Mouse (Mus musculus): ENCODE data around the gene Col10a1.
"Not testable (repeated sequence)": the region's sequence is repeated elsewhere in the genome, so short reads cannot be mapped to it uniquely, and the experiment has no call there.

Gene Col10a1

GRCm38 (mm10) chr10:34389681-34390080 lies at the start of gene Col10a1:
Gene Col10a1, plus strand, starts transcription at chr10:34389981.
- no peak for DNase-seq

DNA sequence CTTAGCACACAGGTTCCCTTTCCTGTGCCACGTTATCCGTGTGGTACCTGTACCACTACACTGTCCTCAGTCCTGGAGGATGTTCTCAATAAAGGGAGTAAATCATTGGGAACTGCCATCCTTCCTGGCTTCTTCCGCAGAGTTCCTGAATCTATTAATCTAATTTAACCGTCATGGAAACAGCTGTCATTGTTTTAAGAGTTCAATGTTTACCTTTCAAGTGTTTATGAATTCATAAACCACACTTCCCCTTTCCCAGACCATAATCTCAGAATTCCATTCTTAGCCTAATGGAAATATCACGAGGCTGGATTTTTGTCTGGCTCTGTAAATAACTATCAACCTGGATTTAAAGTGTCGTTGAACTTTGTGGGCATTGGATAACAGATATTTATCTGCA lies 48.8 kb upstream of the Col10a1 start:
- no peak for DNase-seq

GRCm38 (mm10) chr10:34341886-34342285 lies 47.9 kb upstream of the Col10a1 start:
- DNase-seq, result no peak

DNA sequence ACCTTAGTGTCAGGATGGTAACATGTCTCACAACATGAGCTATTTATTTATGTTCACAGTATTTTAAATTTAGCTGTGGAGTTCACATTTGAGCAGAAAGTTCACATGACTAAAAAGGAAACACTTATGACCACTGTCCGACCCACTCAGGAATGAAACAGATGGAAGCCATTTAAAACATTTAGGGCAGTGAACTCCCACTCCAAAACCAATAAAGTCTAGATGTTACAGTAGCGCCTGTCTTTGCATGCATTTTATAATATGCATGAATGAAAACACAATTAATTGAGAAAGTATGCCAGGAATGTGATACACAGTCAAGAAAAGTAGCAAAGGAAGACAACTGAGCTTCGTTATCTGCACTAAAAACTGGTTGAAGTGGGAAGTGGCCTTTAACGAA lies 37.6 kb upstream of the Col10a1 start:
- no peak for DNase-seq

DNA sequence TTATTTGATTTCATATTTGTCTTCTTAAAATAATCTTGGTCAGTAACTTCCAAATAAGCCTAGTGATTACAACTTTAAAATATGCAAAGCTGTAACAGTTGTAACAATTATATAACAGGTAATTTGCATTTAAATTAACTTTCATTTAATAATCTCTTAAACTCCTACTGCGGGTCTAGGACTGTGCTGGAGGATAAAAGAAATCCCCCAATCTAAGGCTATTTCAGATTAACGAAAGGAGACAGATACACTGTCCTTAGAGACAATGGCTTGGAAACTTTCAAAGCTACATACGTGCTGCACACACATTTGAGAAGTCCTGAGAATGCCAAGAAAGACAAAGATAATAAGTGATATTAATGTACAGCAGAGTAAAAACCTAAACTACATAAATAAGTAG lies 31.5 kb upstream of the Col10a1 start:
- no peak for DNase-seq

DNA sequence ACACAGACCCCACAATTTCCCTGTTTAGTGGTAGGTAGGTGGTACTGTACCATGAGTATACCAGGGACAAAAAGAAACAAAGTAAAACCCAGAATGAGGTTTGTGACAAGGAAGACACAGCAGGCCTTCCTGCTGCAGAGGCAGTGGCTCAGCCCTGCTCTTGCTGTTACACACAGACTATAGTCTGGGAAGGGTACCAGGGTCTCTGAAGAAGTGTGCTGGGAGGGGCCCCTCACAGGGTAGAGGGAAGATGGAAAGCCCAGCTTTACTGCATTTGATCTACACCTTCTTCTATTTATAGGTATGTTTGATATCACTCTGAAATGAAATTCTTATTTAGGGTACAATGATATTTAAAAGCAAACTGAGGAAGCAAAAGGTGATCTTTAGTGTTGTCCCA lies 26.0 kb upstream of the Col10a1 start:
- DNase-seq, result peak; percentile 39

GRCm38 (mm10) chr10:34368138-34368537 lies 21.6 kb upstream of the Col10a1 start:
- no peak for DNase-seq

GRCm38 (mm10) chr10:34373332-34373731 lies 16.4 kb upstream of the Col10a1 start:
- DNase-seq, result no peak

GRCm38 (mm10) chr10:34385636-34386035 lies 4.1 kb upstream of the Col10a1 start:
- no peak for DNase-seq

DNA sequence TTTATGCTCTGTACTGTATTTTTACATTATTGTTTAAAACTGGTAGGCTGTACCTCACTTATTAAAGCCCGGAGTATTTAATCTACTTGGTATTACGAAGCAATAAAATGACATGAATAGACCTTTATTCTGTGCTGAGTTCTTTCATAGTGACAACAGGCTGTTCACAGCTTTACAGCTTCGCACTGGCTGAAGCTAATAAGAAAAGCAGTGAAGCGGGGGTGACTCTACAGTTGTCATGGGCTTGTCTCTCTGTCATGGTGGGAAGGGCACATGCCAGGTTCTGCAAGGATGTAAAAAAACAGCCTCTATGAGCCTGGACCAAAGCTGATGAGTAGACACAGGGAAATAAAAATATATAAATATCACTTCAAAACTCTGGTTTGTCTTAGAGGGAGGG lies 7.2 kb downstream of the Col10a1 start:
- DNase-seq, result no peak

DNA sequence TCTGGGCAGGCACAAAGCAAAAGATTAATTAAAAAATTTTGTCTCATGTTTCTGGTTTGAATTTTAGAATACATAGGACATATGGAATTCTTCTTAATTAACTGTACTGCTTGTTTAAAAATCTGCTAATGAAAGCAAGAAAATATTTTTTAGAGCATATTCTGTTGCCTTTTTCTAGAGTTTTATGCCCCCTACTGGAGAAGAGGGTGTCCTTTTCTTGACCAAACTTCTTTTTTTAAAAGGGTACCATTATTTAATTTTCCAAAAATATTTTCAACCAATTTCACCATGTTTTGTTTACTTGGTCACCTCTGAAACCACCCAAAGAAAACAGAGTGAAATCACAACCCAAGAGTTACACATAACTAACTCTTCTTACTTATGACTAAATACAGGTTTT lies 9.5 kb downstream of the Col10a1 start:
- DNase-seq, result no peak

GRCm38 (mm10) chr10:34418204-34418756 lies 28.5 kb downstream of the Col10a1 start, which contains the start of gene Nt5dc1:
Gene Nt5dc1, minus strand, starts transcription at chr10:34418552.
- DNase-seq, result peak; percentile 96

GRCm38 (mm10) chr10:34418794-34419193 lies 29.0 kb downstream of the Col10a1 start:
- DNase-seq, result not testable (repeated sequence)

GRCm38 (mm10) chr10:34431783-34432182 lies 42.0 kb downstream of the Col10a1 start:
- DNase-seq, result no peak

DNA sequence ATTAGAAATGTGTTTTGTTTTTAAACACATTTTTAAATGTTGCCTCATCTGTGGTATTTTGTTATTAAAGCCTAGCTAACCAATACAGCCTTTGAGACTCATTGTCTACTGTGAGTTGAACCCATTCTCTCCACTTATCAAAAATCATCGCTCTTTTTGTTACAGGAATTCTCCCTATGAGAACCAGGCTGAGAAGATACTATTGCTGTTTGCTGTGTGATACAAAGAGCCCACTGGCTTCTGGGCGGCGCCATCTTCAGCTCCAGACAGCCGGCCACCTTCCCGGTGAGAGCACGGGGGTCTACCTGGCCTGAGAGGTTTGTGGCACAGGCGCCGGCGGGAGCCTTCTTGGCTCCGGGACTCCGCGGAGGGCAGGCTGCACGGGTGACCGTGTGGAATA lies 44.4 kb downstream of the Col10a1 start:
- DNase-seq, result not testable (repeated sequence)
